In the genomic region with DNA sequence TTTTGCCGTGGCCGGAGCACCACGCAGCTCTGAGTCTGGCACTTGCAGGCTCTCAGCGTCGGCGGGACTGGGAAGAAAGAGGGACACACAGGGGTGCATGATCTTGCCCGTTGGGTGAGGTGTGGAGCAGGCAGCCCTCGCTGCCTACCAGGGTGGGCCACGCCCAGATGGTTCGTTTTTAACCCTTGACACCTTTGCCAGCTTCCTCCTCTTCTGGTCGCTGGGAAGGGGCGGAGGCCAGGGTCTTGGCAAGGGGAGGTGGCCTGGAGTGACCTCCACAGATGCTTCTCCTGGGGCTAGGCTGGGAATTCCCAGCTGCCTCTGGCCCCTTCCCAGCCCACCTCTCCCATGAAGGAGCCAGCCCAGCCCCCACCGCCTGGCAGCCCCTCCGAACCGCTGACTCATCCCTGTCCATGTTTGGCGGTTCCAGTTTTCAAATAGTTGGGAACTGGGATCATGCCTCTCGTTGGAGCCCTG, we compare ENCODE assay signal across 10 mouse cellular contexts. TPM values are rescaled to one million over a fixed set of nuclear protein-coding genes. Genes with fewer than 3 reads are reported as not detected.
DNase-seq lines count a peak whose midpoint lies in the region; ATAC-seq lines count a peak whose summit lies in the region.
"Had no signal": no experiment of that assay in that cellular context is flagged by ENCODE, and none has a peak within 500 bp of the region (broad histone marks: within the 10 kb centered on the region; RNA-seq: fewer than 3 reads in every experiment).

No protein-coding gene starts in this region.

- H3K36me3 ChIP-seq in heart, embryonic 10.5 days = peaks cover 9% of the 10 kb centered on the region
- H3K36me3 ChIP-seq in limb, embryonic 11.5 days (ENCODE audit: control insufficient read depth, insufficient read depth, low read length) = no peaks in the 10 kb centered on the region

- no peak for DNase-seq in frontal cortex, postnatal 10 days (ENCODE audit: low spot score in 2 of 2)
- DNase-seq in adrenal gland, postnatal 14 days = peak; percentile 73
- no peak for DNase-seq in heart, embryonic 10.5 days (ENCODE audit: low spot score)
- DNase-seq in limb, embryonic 11.5 days (ENCODE audit: low spot score) = no peak
- peak; percentile 74 for DNase-seq in skeletal muscle tissue, adult 2 months (ENCODE audit: low read depth, low spot score)
- no peak for DNase-seq in layer of hippocampus, adult 11-12 months (ENCODE audit: low spot score)
- no peak for DNase-seq in thymus, postnatal 14 days

- H3K9ac ChIP-seq in limb, embryonic 11.5 days (ENCODE audit: low read length) = peak overlapping the region; percentile 34

- no peaks in the 10 kb centered on the region for H3K9me3 ChIP-seq in heart, embryonic 10.5 days
- no peaks in the 10 kb centered on the region for H3K9me3 ChIP-seq in limb, embryonic 11.5 days (ENCODE audit: control insufficient read depth, low read length)

- ATAC-seq in frontal cortex, adult (ENCODE audit: low TSS enrichment) = peak; percentile 38; the same call in 1 of the 2 replicates
- ATAC-seq in limb, embryonic 11.5 days (ENCODE audit: insufficient number of reproducible peaks, low FRiP score, low TSS enrichment, low read depth) = no peak

- no peaks in the 10 kb centered on the region for H3K27me3 ChIP-seq in heart, embryonic 10.5 days (ENCODE audit: insufficient read depth, poor library complexity, severe bottlenecking)
- H3K27me3 ChIP-seq in limb, embryonic 11.5 days (ENCODE audit: control insufficient read depth, insufficient read depth, low read length) = no peaks in the 10 kb centered on the region
- H3K27me3 ChIP-seq: CH12.LX had no signal

- 3% methylated on average over 16 of the region's 17 CpGs for WGBS in heart, embryonic 10.5 days
- WGBS in limb, embryonic 11.5 days = 9% methylated on average over 16 of the region's 17 CpGs

- peak overlapping the region; percentile 37 for H3K4me2 ChIP-seq in limb, embryonic 11.5 days (ENCODE audit: low read depth, severe bottlenecking)

- H3K27ac ChIP-seq in heart, embryonic 10.5 days = peak overlapping the region; percentile 85
- H3K27ac ChIP-seq in limb, embryonic 11.5 days (replicated peaks; ENCODE audit: low read depth, low read length) = peak overlapping the region; percentile 42; the same call in 1 of the 2 replicates

- peaks cover 100% of the 10 kb centered on the region for H3K4me1 ChIP-seq in heart, embryonic 10.5 days
- peaks cover 57% of the 10 kb centered on the region for H3K4me1 ChIP-seq in limb, embryonic 11.5 days (ENCODE audit: control insufficient read depth, insufficient read depth, low read length)

- H3K4me3 ChIP-seq in heart, embryonic 10.5 days = peak overlapping the region; percentile 37
- H3K4me3 ChIP-seq in limb, embryonic 11.5 days (ENCODE audit: low read depth, low read length) = no peak overlapping the region
- H3K4me3 ChIP-seq: erythroblast, embryonic 14.5 days had no signal

RNA-seq across cellular contexts. Expression of gene Hspg2, which starts 8.2 kb away (rescaled TPM):
- total RNA-seq in adrenal gland, postnatal 14 days (2021) = 230 and 242 TPM in 2 replicates
- 52.0 and 58.9 TPM in 2 replicates for polyA plus RNA-seq in heart, embryonic 10.5 days (2016; fragmentation: Nextera tagmentation; extraction: Ambion mirVana)
- 20.6 and 22.4 TPM in 2 replicates for polyA plus RNA-seq in limb, embryonic 11.5 days (2014; fragmentation: Nextera tagmentation; extraction: Ambion mirVana)

RNA-seq across cellular contexts. Expression of gene 1700013G24Rik, which starts 23.7 kb away (rescaled TPM):
- not detected in 2 replicates for total RNA-seq in adrenal gland, postnatal 14 days (2021)
- polyA plus RNA-seq in heart, embryonic 10.5 days (2016; fragmentation: Nextera tagmentation; extraction: Ambion mirVana) = not detected in 2 replicates
- not detected in 2 replicates for polyA plus RNA-seq in limb, embryonic 11.5 days (2014; fragmentation: Nextera tagmentation; extraction: Ambion mirVana)
- total RNA-seq: CH12.LX had no signal
- polyA plus RNA-seq: erythroblast, embryonic 14.5 days had no signal

RNA-seq across cellular contexts. Expression of gene Cela3b, which starts 46.5 kb away (rescaled TPM):
- not detected in 2 replicates for total RNA-seq in adrenal gland, postnatal 14 days (2021)
- not detected in 2 replicates for polyA plus RNA-seq in heart, embryonic 10.5 days (2016; fragmentation: Nextera tagmentation; extraction: Ambion mirVana)
- polyA plus RNA-seq in limb, embryonic 11.5 days (2014; fragmentation: Nextera tagmentation; extraction: Ambion mirVana) = not detected in 2 replicates
- total RNA-seq: CH12.LX had no signal
- polyA plus RNA-seq: erythroblast, embryonic 14.5 days had no signal

Comparison
In these comparisons a context has a peak if more than half of its experiments do, and no peak if none do; other contexts are left out.
1. DNase-seq: peak in adrenal gland, postnatal 14 days (single experiment) and skeletal muscle tissue, adult 2 months (single experiment); none in frontal cortex, postnatal 10 days (0 of 2), heart, embryonic 10.5 days (single experiment), limb, embryonic 11.5 days (single experiment), layer of hippocampus, adult 11-12 months (single experiment) and thymus, postnatal 14 days (single experiment).